Mouse (Mus musculus) cortical plate, adult 2 months (tissue): ENCODE measurements around the gene Mcrip1.

Source experiments
- CTCF ChIP-seq: fragments of 200-500 bp; IDR thresholded peaks from 2 replicates; pipeline ENCODE4 v1.5.1; 2011; ENCODE audit warnings: mild to moderate bottlenecking, control low read depth, low read length; ENCODE audit not compliant: insufficient read depth; ENCODE audit errors: extremely low read depth
- POLR2A ChIP-seq: fragments of 200-500 bp; IDR thresholded peaks from 2 replicates; pipeline ENCODE4 v1.6.1; 2011; ENCODE audit warnings: mild to moderate bottlenecking, low read length, control low read depth; ENCODE audit not compliant: insufficient read depth; ENCODE audit errors: extremely low read depth

- TF ChIP-seq CTCF (no peak), POLR2A (no peak)
These were observed 21.7 kb downstream of the Mcrip1 start for GRCm38 (mm10) chr11:120527690-120528354.
